Mouse (Mus musculus) heart, postnatal 0 days (tissue): ENCODE measurements around the gene Hnrnpul2. TPM values are rescaled to one million over a fixed set of nuclear protein-coding genes. Genes with fewer than 3 reads are reported as not detected.

Experiments used
- ATAC-seq: fragments of 200-750 bp; cut with Nextera tagmentation; 2 replicates; pipeline ENCODE4 v1.8.0; 2017; ENCODE audit warnings: low read depth, moderate number of reproducible peaks, moderate library complexity; ENCODE audit not compliant: insufficient read depth
- DNase-seq: peaks from one replicate; pipeline ENCODE4 v3.0.0-alpha.2; 2016; ENCODE audit warnings: low spot score
- H3K27ac ChIP-seq: fragments of 300-500 bp; sonication (generic); 2 replicates; pipeline ENCODE4 v1.5.1; 2014; ENCODE audit warnings: low read depth, mild to moderate bottlenecking
- H3K27me3 ChIP-seq: fragments of 300-500 bp; sonication (generic); 2 replicates; pipeline ENCODE4 v1.6.1; 2014; ENCODE audit warnings: low read length, mixed read lengths; ENCODE audit not compliant: control insufficient read depth, insufficient read depth
- H3K36me3 ChIP-seq: fragments of 300-500 bp; sonication (generic); replicated peaks from 2 replicates; pipeline ENCODE4 v1.6.1; 2014; ENCODE audit warnings: low read length, mixed read lengths; ENCODE audit not compliant: control insufficient read depth, insufficient read depth
- H3K4me1 ChIP-seq: fragments of 300-500 bp; sonication (generic); 2 replicates; pipeline ENCODE4 v1.6.1; 2014; ENCODE audit warnings: antibody characterized with exemption; ENCODE audit not compliant: control insufficient read depth, insufficient read depth
- H3K4me2 ChIP-seq: fragments of 300-500 bp; sonication (generic); 2 replicates; pipeline ENCODE4 v1.6.1; 2014; ENCODE audit warnings: low read depth, mild to moderate bottlenecking, low read length, moderate library complexity
- H3K4me3 ChIP-seq: fragments of 300-500 bp; sonication (generic); 2 replicates; pipeline ENCODE4 v1.5.1; 2014; ENCODE audit warnings: low read depth, low read length
- H3K9ac ChIP-seq: fragments of 300-500 bp; sonication (generic); replicated peaks from 2 replicates; pipeline ENCODE4 v1.6.1; 2014; ENCODE audit warnings: low read depth, low read length, mixed read lengths
- H3K9me3 ChIP-seq: fragments of 300-500 bp; sonication (generic); replicated peaks from 2 replicates; pipeline ENCODE4 v1.6.1; 2016; ENCODE audit warnings: low read length; ENCODE audit not compliant: control insufficient read depth
- CTCF ChIP-seq: IDR thresholded peaks from 2 replicates; pipeline ENCODE4 v1.5.1; 2016; ENCODE audit warnings: antibody characterized with exemption, control low read depth, low read depth
- EP300 ChIP-seq: IDR thresholded peaks from 2 replicates; pipeline ENCODE4 v1.6.1; 2016; ENCODE audit warnings: antibody characterized with exemption, low read depth
- WGBS: fragments of 180-500 bp; shearing (Covaris S2); extraction: QIAGEN DNeasy Blood & Tissue Kit; methylation state at CpG from one replicate; pipeline ENCODE4 v1.1.7; 2014; 5-methylcytosine and 5-hydroxymethylcytosine counted together
- polyA plus RNA-seq: library from polyadenylated mRNA; unstranded; fragments of >200 nt; fragmentation: Nextera tagmentation; extraction: Ambion mirVana; gene quantifications from 2 replicates; pipeline ENCODE4 v1.2.1, GENCODE M21; 2015
- total RNA-seq: library from RNA; depleted of rRNA; stranded (reverse); fragments of >200 nt; gene quantifications from 2 replicates; pipeline ENCODE4 v1.2.3, GENCODE M21; 2014; ENCODE audit warnings: low replicate concordance; rRNA removed

Gene Hnrnpul2
- total and polyA plus RNA-seq, 2 experiments from 2014 or later, result 2.5 to 7.1 TPM

DNA sequence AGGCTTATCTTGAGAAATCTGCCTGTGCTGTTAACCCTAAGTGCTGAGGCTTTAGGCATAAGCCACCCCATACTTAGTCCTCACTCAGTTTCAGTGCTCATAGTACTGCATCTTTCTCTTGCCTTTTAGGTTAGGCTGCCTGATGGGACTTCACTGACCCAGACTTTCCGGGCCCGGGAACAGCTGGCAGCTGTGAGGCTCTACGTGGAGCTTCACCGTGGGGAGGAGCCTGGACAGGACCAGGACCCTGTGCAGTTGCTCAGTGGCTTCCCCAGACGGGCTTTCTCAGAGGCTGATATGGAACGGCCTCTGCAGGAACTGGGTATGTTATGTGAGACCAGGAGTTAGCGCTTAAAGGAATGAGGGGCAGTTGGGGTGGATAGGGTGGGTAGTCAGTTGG is 55.2 kb downstream of the Hnrnpul2 start:
- Histone ChIP-seq H3K27me3 (no peaks in the 10 kb centered on the region), H3K27ac (no peak overlapping the region), H3K9me3 (no peaks in the 10 kb centered on the region), H3K4me3 (no peak overlapping the region), H3K9ac (no peak overlapping the region), H3K4me1 (peaks cover 3% of the 10 kb centered on the region), H3K36me3 (peaks cover 43% of the 10 kb centered on the region), H3K4me2 (no peak overlapping the region)
- 87% methylated on average over 7 of the region's 7 CpGs for WGBS
- DNase-seq, result no peak
- ATAC-seq, result no peak
- TF ChIP-seq EP300, result no peak
- no peak for TF ChIP-seq CTCF

DNA sequence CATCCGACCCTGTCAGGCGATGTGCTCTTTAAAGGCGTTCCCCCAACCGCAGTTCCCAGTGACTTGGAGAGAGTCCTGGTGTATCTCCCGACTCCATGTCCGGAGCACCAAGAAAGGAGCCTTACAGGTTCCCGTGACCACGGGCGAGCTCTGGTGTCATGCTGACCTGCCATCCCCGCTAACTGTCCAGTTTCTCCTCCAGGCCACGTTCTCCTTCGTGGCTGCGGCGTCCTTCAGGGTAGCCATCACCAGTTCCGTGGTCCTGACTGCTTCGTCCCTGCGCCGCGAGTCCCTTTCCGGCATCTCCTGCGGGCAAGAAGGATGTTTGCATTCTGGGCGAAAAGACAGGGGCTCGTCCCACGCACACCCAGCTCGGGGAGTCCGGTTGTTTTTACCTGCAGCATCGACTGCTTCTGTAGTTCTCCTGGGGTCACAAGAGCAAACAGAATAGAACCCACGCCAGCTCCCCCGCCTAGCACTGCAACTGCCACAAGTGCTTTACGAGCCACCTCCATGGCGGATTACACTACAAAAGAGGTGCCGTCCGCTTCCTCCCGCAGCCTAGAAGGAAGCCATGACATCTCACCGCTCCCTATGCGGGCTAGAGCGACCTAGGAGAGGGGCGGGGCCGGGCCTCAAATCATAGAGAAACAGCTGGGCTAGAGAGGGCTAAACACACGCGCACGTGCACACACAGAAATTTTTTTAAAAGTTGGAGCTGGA is 60.7 kb downstream of the Hnrnpul2 start, which contains the start of gene Uqcc3:
Gene Uqcc3, minus strand, starts transcription at position 613 of the 723 bp plus-strand sequence.
- no peaks in the 10 kb centered on the region for H3K9me3 ChIP-seq
- no peak for TF ChIP-seq EP300
- TF ChIP-seq CTCF, result no peak
- DNase-seq (peak; percentile 90), ATAC-seq (peak; percentile 98)
- WGBS, result under 1% methylated on average over 42 of the region's 42 CpGs
- H3K4me3 ChIP-seq, result peak within 1 kb of the TSS; percentile 72
- peak within 1 kb of the TSS; percentile 79 for H3K27ac ChIP-seq
- peak within 1 kb of the TSS; percentile 93 for H3K4me2 ChIP-seq
- H3K9ac ChIP-seq, result peak within 1 kb of the TSS; percentile 75
- H3K36me3 ChIP-seq, result peaks cover 21% of the 10 kb centered on the region
- H3K27me3 ChIP-seq, result no peaks in the 10 kb centered on the region
- H3K4me1 ChIP-seq, result peaks cover 3% of the 10 kb centered on the region

DNA sequence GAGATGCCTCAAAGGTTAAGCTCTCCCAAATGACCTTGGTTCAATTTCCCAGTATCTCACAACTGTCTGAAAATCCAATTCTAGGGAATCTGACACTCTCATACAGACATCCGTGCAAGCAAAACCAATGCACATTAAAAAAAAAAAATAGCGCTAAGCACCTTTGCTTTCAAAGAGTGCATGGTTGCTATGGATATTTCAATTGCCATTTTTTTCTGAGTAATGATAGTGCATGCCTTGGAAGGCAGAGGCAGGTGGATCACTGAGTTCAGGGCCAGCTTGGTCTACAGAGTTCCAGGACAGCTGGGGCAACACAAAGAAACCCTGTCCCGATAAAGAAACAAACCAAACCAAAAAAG is 61.2 kb downstream of the Hnrnpul2 start:
- H3K27ac ChIP-seq, result peak overlapping the region; percentile 20; the same call in 1 of the 2 replicates
- ATAC-seq (no peak), DNase-seq (no peak)
- H3K9me3 ChIP-seq, result no peaks in the 10 kb centered on the region
- no peaks in the 10 kb centered on the region for H3K27me3 ChIP-seq
- peak overlapping the region; percentile 93 for H3K4me2 ChIP-seq
- H3K4me3 ChIP-seq, result peak overlapping the region; percentile 72
- 15% methylated on average over 3 of the region's 3 CpGs for WGBS
- peaks cover 3% of the 10 kb centered on the region for H3K4me1 ChIP-seq
- TF ChIP-seq EP300 (no peak), CTCF (no peak)
- peaks cover 16% of the 10 kb centered on the region for H3K36me3 ChIP-seq
- no peak overlapping the region for H3K9ac ChIP-seq

DNA sequence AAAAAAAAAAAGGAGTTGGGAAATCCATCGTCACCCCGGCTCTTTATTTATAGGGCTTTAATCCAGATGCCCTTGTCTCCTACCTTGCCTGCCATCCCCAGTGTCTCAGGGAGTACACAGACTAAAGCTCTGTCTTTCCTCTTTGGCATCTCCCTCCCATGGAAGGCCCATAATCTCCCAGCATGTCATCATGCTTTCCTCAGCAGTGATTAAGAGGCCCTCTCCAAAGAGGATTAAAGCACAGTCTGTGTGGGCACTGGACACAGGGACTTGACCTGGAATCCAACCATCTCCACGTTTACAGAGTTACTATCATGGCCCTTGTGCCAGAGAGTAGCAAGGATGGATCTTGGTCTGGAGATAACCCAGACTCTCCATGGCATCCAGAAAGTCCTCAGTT is 63.8 kb downstream of the Hnrnpul2 start, which contains the start of the genes Lbhd1 and Gm49403:
Gene Lbhd1, plus strand, starts transcription at position 117 of the 400 bp plus-strand sequence.
Gene Gm49403, plus strand, starts transcription at position 315 of the 400 bp plus-strand sequence.
- Histone ChIP-seq H3K9me3 (no peaks in the 10 kb centered on the region), H3K4me1 (peaks cover 9% of the 10 kb centered on the region), H3K27ac (no peak within 1 kb of the TSS), H3K27me3 (no peaks in the 10 kb centered on the region), H3K4me2 (no peak within 1 kb of the TSS), H3K9ac (no peak within 1 kb of the TSS), H3K36me3 (0 out of 2 replicates have a peak, but pooled peaks cover under 1% of the 10 kb centered on the region), H3K4me3 (no peak within 1 kb of the TSS)
- ATAC-seq (no peak), DNase-seq (no peak)
- WGBS, result 45% methylated on average over 3 of the region's 3 CpGs
- TF ChIP-seq CTCF, result no peak
- no peak for TF ChIP-seq EP300

Other genes starting within 250 kb of the Hnrnpul2 start
Only the 30 nearest of the 33 such genes appear.
- not detected in 2 replicates for gene Chrm1, start 156.2 kb upstream of the Hnrnpul2 start, total RNA-seq
- 0.05 TPM in 1 of 2 replicates, not detected in the other for gene Chrm1, start 156.2 kb upstream of the Hnrnpul2 start, polyA plus RNA-seq
- 38.3 and 66.4 TPM in 2 replicates for gene Slc3a2, start 96.6 kb upstream of the Hnrnpul2 start, total RNA-seq
- 40.9 and 41.5 TPM in 2 replicates for gene Slc3a2, start 96.6 kb upstream of the Hnrnpul2 start, polyA plus RNA-seq
- gene Wdr74, start 84.2 kb upstream of the Hnrnpul2 start, total RNA-seq, result 40.8 and 45.8 TPM in 2 replicates
- gene Wdr74, start 84.2 kb upstream of the Hnrnpul2 start, polyA plus RNA-seq, result 35.4 and 36.6 TPM in 2 replicates
- gene 1700092M07Rik, start 79.3 kb upstream of the Hnrnpul2 start, total RNA-seq, result not detected in 2 replicates
- gene 1700092M07Rik, start 79.3 kb upstream of the Hnrnpul2 start, polyA plus RNA-seq, result 0.38 TPM in 1 of 2 replicates, not detected in the other
- gene Stx5a, start 78.6 kb upstream of the Hnrnpul2 start, total RNA-seq, result 104 and 105 TPM in 2 replicates
- gene Stx5a, start 78.6 kb upstream of the Hnrnpul2 start, polyA plus RNA-seq, result 57.0 and 63.6 TPM in 2 replicates
- 42.3 and 46.8 TPM in 2 replicates for gene Nxf1, start 62.9 kb upstream of the Hnrnpul2 start, total RNA-seq
- 54.8 and 59.2 TPM in 2 replicates for gene Nxf1, start 62.9 kb upstream of the Hnrnpul2 start, polyA plus RNA-seq
- 283 and 306 TPM in 2 replicates for gene Tmem223, start 49.0 kb upstream of the Hnrnpul2 start, total RNA-seq
- gene Tmem223, start 49.0 kb upstream of the Hnrnpul2 start, polyA plus RNA-seq, result 214 and 228 TPM in 2 replicates
- 38.6 and 83.7 TPM in 2 replicates for gene Tmem179b, start 45.5 kb upstream of the Hnrnpul2 start, total RNA-seq
- gene Tmem179b, start 45.5 kb upstream of the Hnrnpul2 start, polyA plus RNA-seq, result 46.7 and 49.1 TPM in 2 replicates
- gene Taf6l, start 33.6 kb upstream of the Hnrnpul2 start, total RNA-seq, result 11.7 and 14.9 TPM in 2 replicates
- 12.8 and 14.5 TPM in 2 replicates for gene Taf6l, start 33.6 kb upstream of the Hnrnpul2 start, polyA plus RNA-seq
- gene Polr2g, start 21.4 kb upstream of the Hnrnpul2 start, total RNA-seq, result 47.7 and 59.8 TPM in 2 replicates
- gene Polr2g, start 21.4 kb upstream of the Hnrnpul2 start, polyA plus RNA-seq, result 143 and 144 TPM in 2 replicates
- 1.5 and 1.6 TPM in 2 replicates for gene Zbtb3, start 17.5 kb upstream of the Hnrnpul2 start, total RNA-seq
- gene Zbtb3, start 17.5 kb upstream of the Hnrnpul2 start, polyA plus RNA-seq, result 2.7 and 3.1 TPM in 2 replicates
- gene Ttc9c, start 677 bp upstream of the Hnrnpul2 start, total RNA-seq, result 20.0 and 27.2 TPM in 2 replicates
- gene Ttc9c, start 677 bp upstream of the Hnrnpul2 start, polyA plus RNA-seq, result 21.1 and 21.4 TPM in 2 replicates
- 7.0 TPM in 1 of 2 replicates, not detected in the other for gene AC129217.1, start 9.8 kb downstream of the Hnrnpul2 start, total RNA-seq
- not detected in 2 replicates for gene AC129217.1, start 9.8 kb downstream of the Hnrnpul2 start, polyA plus RNA-seq
- 34.7 and 54.2 TPM in 2 replicates for gene Bscl2, start 17.5 kb downstream of the Hnrnpul2 start, total RNA-seq
- gene Bscl2, start 17.5 kb downstream of the Hnrnpul2 start, polyA plus RNA-seq, result 32.1 and 33.3 TPM in 2 replicates
- not detected in 2 replicates for gene Gng3, start 19.2 kb downstream of the Hnrnpul2 start, total RNA-seq
- 0.29 and 0.48 TPM in 2 replicates for gene Gng3, start 19.2 kb downstream of the Hnrnpul2 start, polyA plus RNA-seq
- gene Lrrn4cl, start 30.8 kb downstream of the Hnrnpul2 start, total RNA-seq, result 5.8 and 8.4 TPM in 2 replicates
- 1.5 and 1.8 TPM in 2 replicates for gene Lrrn4cl, start 30.8 kb downstream of the Hnrnpul2 start, polyA plus RNA-seq
- 58.1 and 100.0 TPM in 2 replicates for gene Ubxn1, start 51.5 kb downstream of the Hnrnpul2 start, total RNA-seq
- gene Ubxn1, start 51.5 kb downstream of the Hnrnpul2 start, polyA plus RNA-seq, result 138 and 141 TPM in 2 replicates
- gene Uqcc3, start 60.9 kb downstream of the Hnrnpul2 start, total RNA-seq, result 12.6 and 38.2 TPM in 2 replicates
- gene Uqcc3, start 60.9 kb downstream of the Hnrnpul2 start, polyA plus RNA-seq, result 91.9 and 102 TPM in 2 replicates
- gene Lbhd1, start 63.7 kb downstream of the Hnrnpul2 start, total RNA-seq, result 0.65 and 1.3 TPM in 2 replicates
- gene Lbhd1, start 63.7 kb downstream of the Hnrnpul2 start, polyA plus RNA-seq, result 30.3 and 31.2 TPM in 2 replicates
- not detected in 2 replicates for gene Gm49403, start 63.9 kb downstream of the Hnrnpul2 start, total RNA-seq
- gene Gm49403, start 63.9 kb downstream of the Hnrnpul2 start, polyA plus RNA-seq, result not detected in 2 replicates
- 28.4 and 31.4 TPM in 2 replicates for gene 1810009A15Rik, start 68.8 kb downstream of the Hnrnpul2 start, total RNA-seq
- 37.3 and 40.5 TPM in 2 replicates for gene 1810009A15Rik, start 68.8 kb downstream of the Hnrnpul2 start, polyA plus RNA-seq
- not detected in 2 replicates for gene Gm49416, start 68.9 kb downstream of the Hnrnpul2 start, total RNA-seq
- not detected in 2 replicates for gene Gm49416, start 68.9 kb downstream of the Hnrnpul2 start, polyA plus RNA-seq
- gene Ints5, start 73.0 kb downstream of the Hnrnpul2 start, total RNA-seq, result 25.6 and 32.0 TPM in 2 replicates
- gene Ints5, start 73.0 kb downstream of the Hnrnpul2 start, polyA plus RNA-seq, result 12.8 and 14.2 TPM in 2 replicates
- 56.3 and 65.5 TPM in 2 replicates for gene Ganab, start 78.1 kb downstream of the Hnrnpul2 start, total RNA-seq
- 25.6 and 26.4 TPM in 2 replicates for gene Ganab, start 78.1 kb downstream of the Hnrnpul2 start, polyA plus RNA-seq
- 41.5 and 54.2 TPM in 2 replicates for gene B3gat3, start 100.4 kb downstream of the Hnrnpul2 start, total RNA-seq
- 26.8 and 29.1 TPM in 2 replicates for gene B3gat3, start 100.4 kb downstream of the Hnrnpul2 start, polyA plus RNA-seq
- gene Rom1, start 109.3 kb downstream of the Hnrnpul2 start, total RNA-seq, result 1.5 and 10.2 TPM in 2 replicates
- 3.2 TPM in 2 replicates for gene Rom1, start 109.3 kb downstream of the Hnrnpul2 start, polyA plus RNA-seq
- 6.7 and 21.0 TPM in 2 replicates for gene Eml3, start 109.5 kb downstream of the Hnrnpul2 start, total RNA-seq
- gene Eml3, start 109.5 kb downstream of the Hnrnpul2 start, polyA plus RNA-seq, result 9.6 and 10.1 TPM in 2 replicates
- gene Mta2, start 121.9 kb downstream of the Hnrnpul2 start, total RNA-seq, result 55.1 and 57.9 TPM in 2 replicates
- 47.6 and 51.5 TPM in 2 replicates for gene Mta2, start 121.9 kb downstream of the Hnrnpul2 start, polyA plus RNA-seq
- 9.8 and 18.0 TPM in 2 replicates for gene Tut1, start 133.8 kb downstream of the Hnrnpul2 start, total RNA-seq
- gene Tut1, start 133.8 kb downstream of the Hnrnpul2 start, polyA plus RNA-seq, result 8.2 and 10.4 TPM in 2 replicates
- gene Eef1g, start 147.0 kb downstream of the Hnrnpul2 start, total RNA-seq, result 407 and 439 TPM in 2 replicates
- gene Eef1g, start 147.0 kb downstream of the Hnrnpul2 start, polyA plus RNA-seq, result 172 and 173 TPM in 2 replicates